Mouse (Mus musculus) heart, adult 2 months (tissue): ENCODE results near the gene Gm14399.
"Not testable (repeated sequence)": the region's sequence is repeated elsewhere in the genome, so short reads cannot be mapped to it uniquely, and the experiment has no call there.

Experiments
- CTCF ChIP-seq: fragments of 200-600 bp; IDR thresholded peaks from 2 replicates; pipeline ENCODE4 v1.8.1; 2022; ENCODE audit warnings: antibody characterized with exemption, mild to moderate bottlenecking, moderate library complexity
- EP300 ChIP-seq: fragments of 200-500 bp; IDR thresholded peaks from 2 replicates; pipeline ENCODE4 v1.6.1; 2011; ENCODE audit warnings: low read depth, low read length, control low read depth; ENCODE audit not compliant: insufficient read depth
- POLR2A ChIP-seq: fragments of 200-500 bp; IDR thresholded peaks from 2 replicates; pipeline ENCODE4 v1.6.1; 2011; ENCODE audit warnings: mild to moderate bottlenecking, low read depth, low read length, control low read depth; ENCODE audit not compliant: insufficient read depth

DNA sequence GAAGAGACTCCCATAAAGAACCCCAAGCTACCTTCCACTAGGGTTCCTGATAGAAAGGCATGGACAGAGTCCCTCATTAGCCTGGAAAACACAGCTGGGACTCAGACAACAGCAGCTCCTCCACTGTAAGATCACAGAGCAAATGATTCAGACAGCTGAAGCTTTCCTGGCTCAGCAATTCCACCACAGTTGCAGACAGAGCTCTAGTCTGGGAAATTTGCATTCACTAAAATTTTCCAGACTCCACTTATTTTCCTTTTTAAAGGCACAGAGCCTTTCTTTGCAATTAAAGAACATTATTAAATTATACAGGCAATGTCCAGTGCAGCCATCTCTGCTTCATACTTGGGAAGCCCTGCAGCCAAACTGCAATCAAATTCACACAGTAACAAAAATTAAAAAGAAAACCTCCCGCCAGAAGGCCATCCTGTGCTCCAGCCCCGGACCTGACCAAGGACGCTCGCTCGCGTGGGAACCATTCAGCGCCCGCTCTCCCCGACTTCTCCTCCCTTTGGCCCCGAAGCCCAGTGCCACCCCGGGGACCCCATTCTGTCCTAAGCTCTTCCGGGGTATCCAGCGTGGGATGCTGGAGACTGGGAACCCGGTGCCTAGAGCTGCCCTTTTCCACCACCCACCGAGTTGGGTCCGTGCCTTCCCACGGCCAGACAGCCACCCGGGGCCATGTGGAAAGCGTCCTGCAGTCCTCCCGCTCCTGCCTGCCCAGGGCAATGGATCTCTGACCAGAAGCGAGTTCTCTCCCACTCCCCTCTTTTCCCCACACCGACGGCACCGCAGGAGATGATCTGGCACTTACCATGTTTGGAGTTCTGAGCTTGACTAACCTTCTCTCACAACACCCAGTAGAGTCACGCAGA, 457 bp downstream of the Gm14399 start:
- TF ChIP-seq CTCF, POLR2A, EP300: not testable (repeated sequence)
